Mouse (Mus musculus): Measurements from ENCODE around the gene Bahcc1. TPM values are rescaled to one million over a fixed set of nuclear protein-coding genes. Genes with fewer than 3 reads are reported as not detected.

Bahcc1 gene
- total and polyA plus RNA-seq, 2 experiments from 2014 or later: 9.1 to 31.1 TPM

DNA sequence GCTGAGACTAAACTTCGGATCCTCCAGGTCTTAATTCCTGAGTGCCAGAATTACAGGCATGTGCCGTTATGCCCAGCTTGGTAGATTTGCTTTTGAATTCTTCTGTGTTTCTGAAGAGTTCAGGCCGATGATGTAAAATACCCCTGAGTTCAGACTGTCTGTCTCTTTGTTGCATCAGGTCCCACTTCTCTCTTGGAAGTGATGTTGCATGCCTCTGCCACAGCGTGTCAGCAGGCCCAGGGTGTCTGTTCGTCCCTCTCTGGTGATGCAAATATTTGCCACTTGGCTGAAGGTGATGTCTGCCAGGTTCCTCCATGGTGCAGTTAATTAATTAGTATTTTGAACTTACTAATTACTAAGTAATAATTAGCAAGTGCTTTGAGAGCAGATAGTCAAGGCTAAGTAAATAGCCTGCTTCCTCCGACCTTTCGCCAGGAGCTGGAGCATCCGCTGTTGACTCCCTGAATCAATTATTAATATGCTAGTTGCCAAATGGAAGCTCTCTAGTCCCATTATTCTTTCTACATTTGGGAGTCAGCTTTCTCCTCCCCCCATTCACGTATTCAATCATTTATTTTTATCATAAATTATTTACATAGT lies 26.6 kb upstream of the Bahcc1 start:
- ATAC-seq: no peak
- H3K9ac ChIP-seq (replicated peaks; ENCODE audit: low read length): no peak overlapping the region
- H3K36me3 ChIP-seq (ENCODE audit: insufficient read depth, low read length): no peaks in the 10 kb centered on the region
- no peaks in the 10 kb centered on the region for H3K4me1 ChIP-seq (ENCODE audit: insufficient read depth, low read length)
- no peak overlapping the region for H3K4me2 ChIP-seq (ENCODE audit: low read depth, low read length)
- H3K27me3 ChIP-seq (ENCODE audit: insufficient read depth, low read length): no peaks in the 10 kb centered on the region
- TF ChIP-seq CTCF (IDR thresholded peaks at IDR 0.05; ENCODE audit: low read depth): no peak
- H3K27ac ChIP-seq: no peak overlapping the region
- no peaks in the 10 kb centered on the region for H3K9me3 ChIP-seq (ENCODE audit: low read length)
- no peak overlapping the region for H3K4me3 ChIP-seq (ENCODE audit: low read length)
- DNase-seq (ENCODE audit: low spot score): no peak
- WGBS: 62% methylated on average over 9 of the region's 9 CpGs

DNA sequence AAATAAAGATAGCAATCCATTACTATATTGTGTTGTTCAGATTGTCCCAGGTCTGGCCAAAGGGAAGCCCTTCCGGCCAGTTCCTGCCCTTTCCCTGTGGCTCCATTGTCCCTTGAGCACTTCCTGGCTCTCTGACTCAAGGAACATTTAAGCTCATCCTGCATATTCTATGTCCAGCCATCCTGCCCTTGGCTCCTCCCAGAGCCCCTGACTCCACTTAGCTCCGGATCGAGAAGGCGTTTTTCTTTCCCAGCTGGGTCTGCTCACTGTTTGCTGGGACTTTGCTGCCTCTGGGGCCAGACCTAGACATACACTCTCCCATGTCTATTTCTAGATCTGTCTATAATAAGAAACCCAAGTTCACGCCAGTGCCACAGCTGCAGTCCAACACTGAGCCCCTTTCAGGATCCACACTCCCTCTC lies 26.1 kb upstream of the Bahcc1 start:
- Histone ChIP-seq H3K4me1 (ENCODE audit: insufficient read depth, low read length) (no peaks in the 10 kb centered on the region), H3K36me3 (ENCODE audit: insufficient read depth, low read length) (no peaks in the 10 kb centered on the region), H3K4me2 (ENCODE audit: low read depth, low read length) (no peak overlapping the region), H3K9me3 (ENCODE audit: low read length) (no peaks in the 10 kb centered on the region), H3K4me3 (ENCODE audit: low read length) (no peak overlapping the region), H3K27me3 (ENCODE audit: insufficient read depth, low read length) (no peaks in the 10 kb centered on the region), H3K9ac (replicated peaks; ENCODE audit: low read length) (no peak overlapping the region), H3K27ac (no peak overlapping the region)
- ATAC-seq: no peak
- no peak for DNase-seq (ENCODE audit: low spot score)
- no peak for TF ChIP-seq CTCF (IDR thresholded peaks at IDR 0.05; ENCODE audit: low read depth)
- WGBS: 61% methylated on average over 5 of the region's 5 CpGs

DNA sequence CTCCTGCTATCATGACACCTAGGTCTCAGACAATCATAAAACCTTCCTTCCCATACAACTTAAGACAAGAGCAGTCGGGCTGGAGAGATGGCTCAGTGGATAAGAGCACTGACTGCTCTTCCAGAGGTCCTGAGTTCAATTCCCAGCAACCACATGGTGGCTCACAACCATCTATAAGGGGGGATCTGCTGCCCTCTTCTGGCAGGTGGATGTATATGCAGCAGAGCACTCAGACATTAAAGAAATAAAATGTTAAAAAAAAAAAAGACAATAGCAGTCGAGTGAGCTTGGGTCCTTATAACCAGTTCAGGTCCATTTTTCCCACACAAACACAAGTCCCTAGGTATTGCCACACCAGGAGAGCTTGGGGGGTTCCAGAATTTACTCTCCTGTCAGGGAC lies 23.9 kb upstream of the Bahcc1 start:
- TF ChIP-seq CTCF (IDR thresholded peaks at IDR 0.05; ENCODE audit: low read depth): peak; percentile 51
- Histone ChIP-seq H3K9ac (replicated peaks; ENCODE audit: low read length) (no peak overlapping the region), H3K4me2 (ENCODE audit: low read depth, low read length) (no peak overlapping the region), H3K36me3 (ENCODE audit: insufficient read depth, low read length) (no peaks in the 10 kb centered on the region), H3K27me3 (ENCODE audit: insufficient read depth, low read length) (no peaks in the 10 kb centered on the region), H3K27ac (no peak overlapping the region), H3K9me3 (ENCODE audit: low read length) (no peaks in the 10 kb centered on the region), H3K4me3 (ENCODE audit: low read length) (no peak overlapping the region), H3K4me1 (ENCODE audit: insufficient read depth, low read length) (no peaks in the 10 kb centered on the region)
- DNase-seq (ENCODE audit: low spot score) (no peak), ATAC-seq (no peak)
- 75% methylated on average over 2 of the region's 2 CpGs for WGBS

DNA sequence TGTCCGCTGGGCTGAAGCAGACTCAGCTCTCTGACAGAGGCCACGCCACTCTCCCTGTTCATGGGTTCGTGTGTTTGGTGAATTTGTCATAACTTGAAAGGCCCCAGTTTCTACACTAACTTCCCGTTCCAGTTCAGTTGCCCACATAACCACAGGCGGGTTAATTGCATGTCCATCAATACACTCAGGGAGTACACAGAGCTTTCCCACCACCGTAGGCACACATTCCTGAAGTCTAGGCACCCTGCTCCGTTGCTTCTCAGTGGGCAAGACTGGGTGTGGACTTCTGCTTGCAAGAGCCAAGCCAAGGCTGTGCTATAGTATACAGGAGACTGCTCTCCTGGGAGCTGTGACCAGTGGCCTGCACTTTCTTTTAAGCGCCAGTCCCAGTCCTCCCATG lies 23.3 kb upstream of the Bahcc1 start:
- Histone ChIP-seq H3K4me2 (ENCODE audit: low read depth, low read length) (no peak overlapping the region), H3K9ac (replicated peaks; ENCODE audit: low read length) (no peak overlapping the region), H3K4me3 (ENCODE audit: low read length) (no peak overlapping the region), H3K4me1 (ENCODE audit: insufficient read depth, low read length) (no peaks in the 10 kb centered on the region), H3K27ac (no peak overlapping the region), H3K27me3 (ENCODE audit: insufficient read depth, low read length) (no peaks in the 10 kb centered on the region), H3K36me3 (ENCODE audit: insufficient read depth, low read length) (no peaks in the 10 kb centered on the region), H3K9me3 (ENCODE audit: low read length) (no peaks in the 10 kb centered on the region)
- TF ChIP-seq CTCF (IDR thresholded peaks at IDR 0.05; ENCODE audit: low read depth): no peak
- ATAC-seq (no peak), DNase-seq (ENCODE audit: low spot score) (no peak)
- 63% methylated on average over 8 of the region's 8 CpGs for WGBS

DNA sequence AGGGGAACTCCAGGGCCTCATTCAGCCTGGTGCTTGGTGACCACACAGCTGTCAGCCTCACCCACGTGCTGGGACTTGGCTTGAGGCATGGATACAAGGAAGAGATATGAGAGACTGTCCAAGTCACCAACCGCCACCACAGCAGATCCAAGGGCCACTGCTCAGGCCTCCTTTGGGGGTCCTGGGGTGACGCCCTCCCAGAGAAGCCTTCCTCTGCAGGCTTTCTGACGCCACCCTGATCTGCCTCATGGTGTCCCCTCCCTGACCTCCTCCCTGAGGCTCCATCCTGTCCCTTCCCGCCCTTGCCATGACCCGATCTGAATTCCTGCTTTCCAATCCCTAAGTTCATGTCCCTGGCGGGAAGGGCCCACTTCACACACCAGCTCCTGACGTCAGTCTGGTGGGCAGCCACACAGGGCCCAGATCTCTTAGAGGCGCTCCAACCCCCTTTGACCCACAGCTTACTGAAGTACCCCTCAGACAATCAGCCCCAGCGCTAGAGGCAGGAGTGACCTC lies 17.0 kb upstream of the Bahcc1 start:
- H3K4me3 ChIP-seq (ENCODE audit: low read length): no peak overlapping the region
- H3K4me1 ChIP-seq (ENCODE audit: insufficient read depth, low read length): peaks cover 23% of the 10 kb centered on the region
- H3K4me2 ChIP-seq (ENCODE audit: low read depth, low read length): no peak overlapping the region
- no peaks in the 10 kb centered on the region for H3K27me3 ChIP-seq (ENCODE audit: insufficient read depth, low read length)
- no peak overlapping the region for H3K9ac ChIP-seq (replicated peaks; ENCODE audit: low read length)
- ATAC-seq (no peak), DNase-seq (ENCODE audit: low spot score) (no peak)
- WGBS: 67% methylated on average over 10 of the region's 10 CpGs
- H3K36me3 ChIP-seq (ENCODE audit: insufficient read depth, low read length): no peaks in the 10 kb centered on the region
- H3K27ac ChIP-seq: peak overlapping the region; percentile 64; the same call in 1 of the 2 replicates
- H3K9me3 ChIP-seq (ENCODE audit: low read length): no peaks in the 10 kb centered on the region
- no peak for TF ChIP-seq CTCF (IDR thresholded peaks at IDR 0.05; ENCODE audit: low read depth)

DNA sequence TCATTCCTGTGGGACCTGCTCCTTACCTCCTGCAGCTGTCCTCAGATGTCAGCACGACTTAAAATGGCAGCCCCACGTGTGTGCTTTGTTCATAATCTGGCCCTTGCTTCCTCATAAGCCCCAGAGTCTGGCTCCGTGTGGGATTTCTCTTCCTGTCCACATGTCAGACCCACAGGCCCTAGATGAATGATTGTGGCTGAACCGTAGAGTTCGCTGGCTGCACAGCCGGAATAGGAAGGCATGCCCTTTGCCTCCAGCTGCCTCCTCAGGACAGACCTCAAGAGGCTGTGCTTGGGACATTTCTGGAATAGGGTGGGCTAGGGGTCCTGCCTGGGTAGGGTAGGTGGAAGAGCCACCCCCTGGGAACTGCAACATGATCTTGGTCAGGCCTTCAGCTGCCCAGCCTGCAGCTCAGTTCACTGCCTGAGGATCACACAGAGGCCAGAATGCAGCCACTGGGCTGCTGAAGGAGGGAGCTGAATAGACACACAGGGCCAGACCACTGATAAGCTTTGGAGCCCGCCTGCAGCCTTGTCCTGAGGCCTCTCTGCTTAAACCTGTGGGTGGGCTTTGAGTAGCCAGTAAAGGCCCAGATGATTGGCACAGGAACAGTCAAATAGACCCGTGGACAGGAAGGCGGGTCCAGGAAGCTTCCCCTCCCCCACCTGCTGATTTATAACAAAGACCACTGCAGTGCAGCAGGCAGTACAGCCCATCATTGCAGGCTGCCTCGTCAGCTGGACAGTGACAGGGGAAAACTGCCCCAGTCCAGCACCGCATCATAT lies 16.0 kb upstream of the Bahcc1 start:
- Histone ChIP-seq H3K27ac (peak overlapping the region; percentile 64), H3K4me1 (ENCODE audit: insufficient read depth, low read length) (peaks cover 23% of the 10 kb centered on the region), H3K4me2 (ENCODE audit: low read depth, low read length) (no peak overlapping the region), H3K36me3 (ENCODE audit: insufficient read depth, low read length) (no peaks in the 10 kb centered on the region), H3K9me3 (ENCODE audit: low read length) (no peaks in the 10 kb centered on the region), H3K9ac (replicated peaks; ENCODE audit: low read length) (0 out of 2 replicates have a peak overlapping the region, but pooled peaks have one; percentile 26), H3K4me3 (ENCODE audit: low read length) (no peak overlapping the region), H3K27me3 (ENCODE audit: insufficient read depth, low read length) (no peaks in the 10 kb centered on the region)
- DNase-seq (ENCODE audit: low spot score) (peak; percentile 87), ATAC-seq (peak; percentile 85)
- TF ChIP-seq CTCF (IDR thresholded peaks at IDR 0.05; ENCODE audit: low read depth): no peak
- WGBS: 17% methylated on average over 11 of the region's 11 CpGs

Data from hindbrain, postnatal 0 days (tissue).